Mouse (Mus musculus) C2C12 (cell line): ENCODE measurements around the gene Nhej1. TPM values are rescaled to one million over a fixed set of nuclear protein-coding genes. Genes with fewer than 3 reads are reported as not detected.

Source experiments
- H3K27me3 ChIP-seq: one replicate; pipeline ENCODE4 v1.6.1; 2011; ENCODE audit not compliant: control insufficient read depth, insufficient read depth, insufficient read length
- H3K36me3 ChIP-seq: one replicate; pipeline ENCODE4 v1.6.1; 2011; ENCODE audit not compliant: control insufficient read depth, insufficient read depth
- H3K4me3 ChIP-seq: one replicate; pipeline ENCODE4 v1.5.1; 2011; ENCODE audit warnings: mild to moderate bottlenecking, control low read depth; ENCODE audit not compliant: poor library complexity, insufficient read depth, severe bottlenecking
- H3K79me2 ChIP-seq: one replicate; pipeline ENCODE4 v1.6.1; 2011; ENCODE audit not compliant: control insufficient read depth, insufficient read depth
- H3K79me3 ChIP-seq: one replicate; pipeline ENCODE4 v1.6.1; 2011; ENCODE audit warnings: low read depth, control low read depth
- H3ac ChIP-seq: one replicate; pipeline ENCODE3; 2011; ENCODE audit warnings: low read depth; ENCODE audit not compliant: control insufficient read depth, insufficient read length
- CEBPB ChIP-seq: IDR thresholded peaks from one replicate; pipeline ENCODE4 v1.6.1; 2011; ENCODE audit warnings: low read depth, mild to moderate bottlenecking, control low read depth, moderate library complexity
- CTCF ChIP-seq: IDR thresholded peaks from one replicate; pipeline ENCODE4 v1.5.1; 2011; ENCODE audit not compliant: control insufficient read depth, insufficient read depth, insufficient read length
- FOSL1 ChIP-seq: IDR thresholded peaks from one replicate; pipeline ENCODE4 v1.8.0; 2011; ENCODE audit warnings: mild to moderate bottlenecking, low read length; ENCODE audit not compliant: poor library complexity, insufficient read depth, severe bottlenecking
- MAX ChIP-seq: IDR thresholded peaks from one replicate; pipeline ENCODE4 v1.6.1; 2011; ENCODE audit warnings: mild to moderate bottlenecking, control low read depth
- MYOD1 ChIP-seq: IDR thresholded peaks from one replicate; pipeline ENCODE4 v1.6.1; 2011; ENCODE audit warnings: low read depth; ENCODE audit not compliant: control insufficient read depth, insufficient read length
- MYOG ChIP-seq: IDR thresholded peaks from one replicate; pipeline ENCODE4 v1.6.1; 2011; ENCODE audit not compliant: control insufficient read depth, insufficient read length; ENCODE audit errors: extremely low read depth
- USF1 ChIP-seq: IDR thresholded peaks from one replicate; pipeline ENCODE4 v1.6.1; 2011; ENCODE audit warnings: low read depth, mild to moderate bottlenecking, control low read depth, moderate library complexity
- polyA plus RNA-seq: library from polyadenylated mRNA; unstranded; fragments of >200 nt; fragmentation: generic; extraction: Trizol; gene quantifications from one replicate; pipeline ENCODE4 v1.2.1, GENCODE M21; 2012; ENCODE audit warnings: missing spikeins

Nhej1 gene
- polyA plus RNA-seq, 1 experiment = 5.2 TPM

GRCm38 (mm10) chr1:75006016-75006415 lies 119.0 kb downstream of the Nhej1 start:
- Histone ChIP-seq H3K79me2 (no peaks in the 10 kb centered on the region), H3K4me3 (no peak overlapping the region), H3K36me3 (no peaks in the 10 kb centered on the region), H3ac (no peak overlapping the region), H3K27me3 (peaks cover 12% of the 10 kb centered on the region), H3K79me3 (no peaks in the 10 kb centered on the region)
- no peak for TF ChIP-seq USF1
- no peak for TF ChIP-seq MAX

DNA sequence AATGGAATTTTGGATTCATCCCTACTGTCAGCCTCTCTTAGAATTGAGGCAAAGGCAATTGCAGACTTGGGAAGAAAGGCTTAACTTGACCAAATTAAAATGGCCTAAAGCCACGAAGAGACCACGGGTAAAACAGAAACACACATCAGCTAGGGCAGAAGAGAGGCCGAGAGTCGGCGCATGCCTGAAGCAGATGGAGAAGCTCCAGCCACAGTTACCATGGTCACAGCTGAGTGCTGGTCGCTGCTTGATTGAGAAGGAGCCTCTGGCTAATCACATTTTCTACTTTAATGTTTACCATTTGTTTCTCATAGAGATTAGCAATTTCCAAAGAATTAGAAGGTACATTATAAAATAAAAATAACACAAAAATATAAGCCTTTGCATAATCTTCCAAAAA lies 123.8 kb downstream of the Nhej1 start:
- TF ChIP-seq CTCF = no peak
- no peak for TF ChIP-seq MAX
- TF ChIP-seq MYOD1 = no peak
- no peak for TF ChIP-seq USF1
- H3K4me3 ChIP-seq = no peak overlapping the region

DNA sequence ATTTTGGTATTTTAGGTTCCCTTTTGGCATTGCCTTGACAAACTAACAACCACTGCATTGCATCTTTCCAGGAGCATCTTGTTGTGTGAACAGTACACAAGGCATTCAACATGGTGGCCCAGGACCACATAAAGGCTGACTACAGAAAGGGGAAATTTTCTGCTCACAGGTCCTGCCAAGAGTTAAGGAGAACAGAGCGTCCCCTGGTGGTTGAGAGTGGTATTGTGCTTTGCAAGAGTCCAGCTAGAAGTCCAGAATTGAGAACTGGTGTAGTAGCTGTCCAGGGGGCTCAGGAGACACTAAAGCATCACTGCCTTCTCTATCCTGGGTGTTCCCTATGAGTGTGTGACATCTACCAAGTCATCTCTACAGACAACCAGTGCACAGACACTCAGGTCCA lies 124.5 kb downstream of the Nhej1 start:
- TF ChIP-seq USF1 (no peak), MYOD1 (no peak), FOSL1 (no peak), CEBPB (no peak), CTCF (no peak), MYOG (no peak), MAX (no peak)
- H3K79me2 ChIP-seq = no peaks in the 10 kb centered on the region
- H3K4me3 ChIP-seq = no peak overlapping the region
- H3K36me3 ChIP-seq = no peaks in the 10 kb centered on the region
- no peaks in the 10 kb centered on the region for H3K79me3 ChIP-seq
- no peak overlapping the region for H3ac ChIP-seq
- peaks cover 12% of the 10 kb centered on the region for H3K27me3 ChIP-seq

More for the DNA sequence above, 123.8 kb downstream of the Nhej1 start:
- Histone ChIP-seq H3ac (no peak overlapping the region), H3K27me3 (peaks cover 12% of the 10 kb centered on the region), H3K79me2 (no peaks in the 10 kb centered on the region), H3K79me3 (no peaks in the 10 kb centered on the region), H3K36me3 (no peaks in the 10 kb centered on the region)

- no peaks in the 10 kb centered on the region for H3K36me3 ChIP-seq
- no peak overlapping the region for H3ac ChIP-seq
- H3K79me2 ChIP-seq = no peaks in the 10 kb centered on the region
- H3K79me3 ChIP-seq = no peaks in the 10 kb centered on the region
- TF ChIP-seq CEBPB (no peak), MYOG (no peak), MYOD1 (no peak), CTCF (no peak), FOSL1 (no peak), MAX (no peak), USF1 (no peak)
- no peak overlapping the region for H3K4me3 ChIP-seq
- H3K27me3 ChIP-seq = peaks cover 6% of the 10 kb centered on the region
Observed at GRCm38 (mm10) chr1:74999173-74999572, 125.8 kb downstream of the Nhej1 start.

DNA sequence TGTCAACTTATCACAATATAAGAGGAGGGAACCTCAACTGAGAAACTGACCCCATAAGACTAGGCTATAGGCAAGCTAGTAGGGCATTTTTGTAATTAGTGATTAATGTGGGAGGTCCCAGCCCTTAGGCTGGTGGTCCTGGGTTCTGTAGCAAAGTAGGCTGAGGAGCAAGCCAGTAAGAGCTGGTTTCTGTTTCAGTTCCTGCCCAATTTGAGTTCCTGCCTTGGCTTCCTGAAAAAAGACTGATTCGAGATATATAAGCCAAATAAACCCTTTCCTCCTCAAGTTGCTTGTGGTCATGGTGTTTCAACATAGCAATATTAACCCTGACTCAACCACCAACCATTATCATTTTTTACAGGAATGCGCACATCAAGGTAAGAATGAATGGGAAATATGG lies 127.8 kb downstream of the Nhej1 start:
- H3K36me3 ChIP-seq = no peaks in the 10 kb centered on the region
- no peaks in the 10 kb centered on the region for H3K79me2 ChIP-seq
- H3K4me3 ChIP-seq = no peak overlapping the region
- no peaks in the 10 kb centered on the region for H3K79me3 ChIP-seq
- H3ac ChIP-seq = no peak overlapping the region
- H3K27me3 ChIP-seq = no peaks in the 10 kb centered on the region
- TF ChIP-seq MYOD1 (no peak), USF1 (no peak), FOSL1 (no peak)

DNA sequence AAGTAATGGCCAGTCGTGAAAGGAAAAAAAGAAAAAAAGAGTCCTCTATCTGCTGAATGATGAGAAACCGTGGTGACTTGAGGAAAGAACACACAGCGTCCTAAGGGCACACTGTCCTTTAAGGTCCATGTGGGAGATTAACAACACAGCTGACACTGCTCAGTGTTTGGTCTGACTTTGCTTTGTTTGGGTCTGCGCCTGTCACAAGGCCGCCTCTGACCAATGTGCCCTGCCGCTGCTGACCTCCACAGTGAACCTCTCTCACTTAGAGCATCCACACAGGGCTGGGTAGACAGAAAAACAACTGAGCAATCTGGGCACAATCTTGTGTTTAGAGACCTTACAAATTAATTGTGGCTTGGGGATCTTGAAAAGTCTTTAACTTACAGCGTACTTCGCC lies 148.0 kb downstream of the Nhej1 start:
- Histone ChIP-seq H3K4me3 (no peak overlapping the region), H3K27me3 (peaks cover 11% of the 10 kb centered on the region), H3K36me3 (no peaks in the 10 kb centered on the region), H3K79me3 (no peaks in the 10 kb centered on the region), H3ac (no peak overlapping the region), H3K79me2 (no peaks in the 10 kb centered on the region)
- TF ChIP-seq CTCF = no peak
- TF ChIP-seq FOSL1 = no peak
- no peak for TF ChIP-seq MYOG
- no peak for TF ChIP-seq USF1
- no peak for TF ChIP-seq MAX
- TF ChIP-seq CEBPB = no peak
- TF ChIP-seq MYOD1 = no peak

GRCm38 (mm10) chr1:74975936-74976335 lies 149.1 kb downstream of the Nhej1 start:
- TF ChIP-seq FOSL1 = no peak
- TF ChIP-seq CEBPB = no peak
- no peak for TF ChIP-seq USF1
- TF ChIP-seq MYOD1 = no peak
- no peak for TF ChIP-seq MAX
- TF ChIP-seq MYOG = no peak
- no peak for TF ChIP-seq CTCF
- Histone ChIP-seq H3K79me3 (no peaks in the 10 kb centered on the region), H3K4me3 (no peak overlapping the region), H3ac (no peak overlapping the region), H3K79me2 (no peaks in the 10 kb centered on the region), H3K36me3 (no peaks in the 10 kb centered on the region), H3K27me3 (peaks cover 11% of the 10 kb centered on the region)
